Mouse (Mus musculus): ENCODE results near the gene Nono. TPM values are rescaled to one million over a fixed set of nuclear protein-coding genes. Genes with fewer than 3 reads are reported as not detected.

Gene Nono
- total RNA-seq, 2 experiments from 2014 or later, result 63.9 to 78.2 TPM

- no peak for DNase-seq
- intact Hi-C loops (cut with DNase I), result no loop called here
Observed at GRCm38 (mm10) chrX:101472202-101472601, 43.1 kb downstream of the Nono start.

GRCm38 (mm10) chrX:101481604-101482350, 52.7 kb downstream of the Nono start:
- intact Hi-C loops (cut with DNase I), result no loop called here

GRCm38 (mm10) chrX:101486487-101487152, 57.5 kb downstream of the Nono start:
- intact Hi-C loops (cut with DNase I), result loop anchor here (2.0 kb wide), 1 partner anchor 58 kb away; the partner anchor contains the start of gene Nono
- DNase-seq, result peak; percentile 25 to 43

More at GRCm38 (mm10) chrX:101481604-101482350, 52.7 kb downstream of the Nono start:
- DNase-seq, result no peak

Other genes with a start within 250 kb of the Nono start
- 10 to 100 TPM; 32.9 to 42.0 TPM for gene Snx12, start 206.8 kb upstream of the Nono start, total RNA-seq (2021)
- gene Foxo4, start 174.8 kb upstream of the Nono start, total RNA-seq (2021), result 10 to 100 TPM; 63.0 to 65.2 TPM
- gene Gm614, start 165.3 kb upstream of the Nono start, total RNA-seq (2021), result not detected
- gene Il2rg, start 161.1 kb upstream of the Nono start, total RNA-seq (2021), result 1 to 10 TPM; 8.8 to 9.0 TPM
- not detected for gene Gm20489, start 160.3 kb upstream of the Nono start, total RNA-seq (2021)
- 10 to 100 TPM; 19.8 to 23.2 TPM for gene Med12, start 155.3 kb upstream of the Nono start, total RNA-seq (2021)
- gene Nlgn3, start 130.2 kb upstream of the Nono start, total RNA-seq (2021), result under 1 TPM; 0.22 to 0.50 TPM
- not detected for gene Gjb1, start 52.9 kb upstream of the Nono start, total RNA-seq (2021)
- gene Zmym3, start 8.5 kb upstream of the Nono start, total RNA-seq (2021), result 10 to 100 TPM; 13.7 to 18.2 TPM
- 100 to 1,000 TPM; 184 to 237 TPM for gene Itgb1bp2, start 19.8 kb downstream of the Nono start, total RNA-seq (2021)
- 10 to 100 TPM; 14.6 to 19.2 TPM for gene Taf1, start 103.4 kb downstream of the Nono start, total RNA-seq (2021)
- 10 to 100 TPM; 57.1 to 62.2 TPM for gene Ogt, start 210.7 kb downstream of the Nono start, total RNA-seq (2021)

Data from heart, postnatal 36 days (tissue).